Mouse (Mus musculus) activated CD4-positive, CD25-positive, alpha-beta regulatory T cell (primary cell): ENCODE results near the gene 3830403N18Rik. TPM values are rescaled to one million over a fixed set of nuclear protein-coding genes. Genes with fewer than 3 reads are reported as not detected.

Experiments
- polyA plus RNA-seq, 2 experiments: library from polyadenylated mRNA; unstranded; fragments of 100-300 nt; shearing (Covaris generic); gene quantifications; one replicate each; pipeline ENCODE4 v1.2.1; 2017

3830403N18Rik gene
- 1 to 10 TPM in 1 of 2 experiments, under 1 TPM in 1; 0.57 to 1.4 TPM for polyA plus RNA-seq

GRCm38 (mm10) chrX:56136336-56136909, at the start of gene 3830403N18Rik:
TSS of gene 3830403N18Rik (plus strand) at chrX:56136572.

Other genes starting within 250 kb of the 3830403N18Rik start
- not detected for gene Gm773, start 76.3 kb downstream of the 3830403N18Rik start, polyA plus RNA-seq
- gene Zfp449, start 209.8 kb downstream of the 3830403N18Rik start, polyA plus RNA-seq, result under 1 TPM; 0.50 to 0.67 TPM
- gene Smim10l2a, start 238.0 kb downstream of the 3830403N18Rik start, polyA plus RNA-seq, result 1 to 10 TPM; 4.8 to 5.3 TPM